8 mouse cellular contexts compared by ENCODE assay signal in the genomic region with DNA sequence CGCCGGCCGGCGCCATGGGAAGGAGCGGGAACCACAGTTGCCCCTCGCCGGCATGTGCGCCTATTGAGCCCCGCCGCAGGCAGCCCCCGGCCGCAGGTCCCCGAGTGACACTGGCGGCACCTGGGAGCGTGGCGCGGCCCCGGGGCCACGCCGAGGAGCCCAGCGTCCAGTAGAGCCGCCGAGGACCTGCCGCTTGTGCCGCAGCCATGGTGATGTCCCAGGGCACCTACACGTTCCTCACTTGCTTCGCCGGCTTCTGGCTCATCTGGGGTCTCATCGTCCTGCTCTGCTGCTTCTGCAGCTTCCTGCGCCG. TPM values are rescaled to one million over a fixed set of nuclear protein-coding genes. Genes with fewer than 3 reads are reported as not detected.
DNase-seq lines count a peak whose midpoint lies in the region; ATAC-seq and TF ChIP-seq lines count a peak whose summit lies in the region.

No protein-coding gene starts in this region.

- no peaks in the 10 kb centered on the region for H3K9me3 ChIP-seq in lung, embryonic 14.5 days (ENCODE audit: low read depth, low read length)
- H3K9me3 ChIP-seq in embryonic facial prominence, embryonic 13.5 days = no peaks in the 10 kb centered on the region
- no peaks in the 10 kb centered on the region for H3K9me3 ChIP-seq in intestine, embryonic 14.5 days (ENCODE audit: control insufficient read depth, low read length)
- H3K9me3 ChIP-seq in neural tube, embryonic 13.5 days = no peaks in the 10 kb centered on the region

- H3K4me3 ChIP-seq in lung, embryonic 14.5 days (ENCODE audit: low read depth, low read length) = peak overlapping the region; percentile 56
- H3K4me3 ChIP-seq in embryonic facial prominence, embryonic 13.5 days = peak overlapping the region; percentile 60
- H3K4me3 ChIP-seq in intestine, embryonic 14.5 days (ENCODE audit: low read depth, low read length) = peak overlapping the region; percentile 54
- H3K4me3 ChIP-seq in neural tube, embryonic 13.5 days = peak overlapping the region; percentile 49

- no peaks in the 10 kb centered on the region for H3K4me1 ChIP-seq in lung, embryonic 14.5 days (ENCODE audit: insufficient read depth)
- H3K4me1 ChIP-seq in embryonic facial prominence, embryonic 13.5 days = peaks cover 56% of the 10 kb centered on the region
- peaks cover 7% of the 10 kb centered on the region; the same call in 1 of the 2 replicates for H3K4me1 ChIP-seq in intestine, embryonic 14.5 days (replicated peaks; ENCODE audit: control insufficient read depth, insufficient read depth, low read length)
- peaks cover 86% of the 10 kb centered on the region for H3K4me1 ChIP-seq in neural tube, embryonic 13.5 days (replicated peaks)

- peak overlapping the region; percentile 96 for H3K4me2 ChIP-seq in lung, embryonic 14.5 days
- H3K4me2 ChIP-seq in embryonic facial prominence, embryonic 13.5 days = peak overlapping the region; percentile 100
- peak overlapping the region; percentile 100 for H3K4me2 ChIP-seq in intestine, embryonic 14.5 days (ENCODE audit: low read length)
- peak overlapping the region; percentile 93 for H3K4me2 ChIP-seq in neural tube, embryonic 13.5 days

- H3K9ac ChIP-seq in lung, embryonic 14.5 days = peak overlapping the region; percentile 63
- H3K9ac ChIP-seq in embryonic facial prominence, embryonic 13.5 days = peak overlapping the region; percentile 82
- H3K9ac ChIP-seq in intestine, embryonic 14.5 days (ENCODE audit: low read length) = peak overlapping the region; percentile 56
- H3K9ac ChIP-seq in neural tube, embryonic 13.5 days = peak overlapping the region; percentile 85

- ATAC-seq in lung, embryonic 14.5 days (ENCODE audit: insufficient read depth) = peak; percentile 22
- ATAC-seq in embryonic facial prominence, embryonic 13.5 days (ENCODE audit: insufficient number of reproducible peaks, insufficient read depth, low FRiP score, low TSS enrichment, low read depth) = 0 out of 2 replicates have a peak, but pooled peaks have one; percentile 0
- peak; percentile 29 for ATAC-seq in intestine, embryonic 14.5 days (replicated peaks; ENCODE audit: low FRiP score, low TSS enrichment, low read depth)
- ATAC-seq in neural tube, embryonic 13.5 days (ENCODE audit: low read depth) = peak; percentile 52

- no peak for DNase-seq in lung, embryonic 14.5 days
- DNase-seq in lung, postnatal 36 days = no peak
- DNase-seq in intestine, embryonic 14.5 days (ENCODE audit: low spot score) = peak; percentile 85
- DNase-seq in testis, postnatal 10 days (ENCODE audit: low spot score) = no peak
- DNase-seq in retina, embryonic 14.5 days (ENCODE audit: low spot score) = no peak
- DNase-seq in adrenal gland, postnatal 14 days = no peak

- H3K36me3 ChIP-seq in lung, embryonic 14.5 days (ENCODE audit: insufficient read depth) = peaks cover 34% of the 10 kb centered on the region
- H3K36me3 ChIP-seq in embryonic facial prominence, embryonic 13.5 days = peaks cover 31% of the 10 kb centered on the region
- H3K36me3 ChIP-seq in intestine, embryonic 14.5 days (ENCODE audit: control insufficient read depth, insufficient read depth, low read length) = peaks cover 26% of the 10 kb centered on the region
- peaks cover 38% of the 10 kb centered on the region for H3K36me3 ChIP-seq in neural tube, embryonic 13.5 days

- 0 out of 2 replicates have a peak, but pooled peaks cover 8% of the 10 kb centered on the region for H3K27me3 ChIP-seq in lung, embryonic 14.5 days (ENCODE audit: insufficient read depth, low read length)
- no peaks in the 10 kb centered on the region; the same call in 1 of the 2 replicates for H3K27me3 ChIP-seq in embryonic facial prominence, embryonic 13.5 days
- no peaks in the 10 kb centered on the region for H3K27me3 ChIP-seq in intestine, embryonic 14.5 days (replicated peaks; ENCODE audit: control insufficient read depth, insufficient read depth, low read length)
- H3K27me3 ChIP-seq in neural tube, embryonic 13.5 days = no peaks in the 10 kb centered on the region

- WGBS in lung, embryonic 14.5 days = 0% methylated on average over 31 of the region's 31 CpGs
- WGBS in embryonic facial prominence, embryonic 13.5 days = under 1% methylated on average over 30 of the region's 31 CpGs
- under 1% methylated on average over 31 of the region's 31 CpGs for WGBS in intestine, embryonic 14.5 days
- 0% methylated on average over 31 of the region's 31 CpGs for whole genome bisulfite sequencing in neural tube, embryonic 13.5 days

- TF ChIP-seq CTCF in lung, embryonic 14.5 days (IDR thresholded peaks at IDR 0.05; ENCODE audit: low read depth) = no peak

- peak overlapping the region; percentile 18; the same call in 1 of the 2 replicates for H3K27ac ChIP-seq in lung, embryonic 14.5 days (ENCODE audit: low read depth)
- peak overlapping the region; percentile 78 for H3K27ac ChIP-seq in embryonic facial prominence, embryonic 13.5 days
- peak overlapping the region; percentile 60 for H3K27ac ChIP-seq in intestine, embryonic 14.5 days (ENCODE audit: low read depth)
- H3K27ac ChIP-seq in neural tube, embryonic 13.5 days (replicated peaks) = peak overlapping the region; percentile 92

RNA-seq across cellular contexts. Expression of a gene that starts 7.7 kb away (rescaled TPM):
- polyA plus RNA-seq in lung, embryonic 14.5 days (2014; fragmentation: Nextera tagmentation; extraction: Ambion mirVana) = 0.46 and 0.53 TPM in 2 replicates
- polyA plus RNA-seq in embryonic facial prominence, embryonic 13.5 days (2015; fragmentation: Nextera tagmentation; extraction: Ambion mirVana) = 0.96 and 1.2 TPM in 2 replicates
- polyA plus RNA-seq in intestine, embryonic 14.5 days (2014; fragmentation: Nextera tagmentation; extraction: Ambion mirVana) = 0.55 and 0.70 TPM in 2 replicates
- polyA plus RNA-seq in neural tube, embryonic 13.5 days (2015; fragmentation: Nextera tagmentation; extraction: Ambion mirVana) = 2.5 and 3.1 TPM in 2 replicates
- total RNA-seq in adrenal gland, postnatal 14 days (2021) = 3.1 and 6.0 TPM in 2 replicates

RNA-seq across cellular contexts. Expression of a gene that starts 16.1 kb away (rescaled TPM):
- 135 and 153 TPM in 2 replicates for polyA plus RNA-seq in lung, embryonic 14.5 days (2014; fragmentation: Nextera tagmentation; extraction: Ambion mirVana)
- 275 and 276 TPM in 2 replicates for polyA plus RNA-seq in embryonic facial prominence, embryonic 13.5 days (2015; fragmentation: Nextera tagmentation; extraction: Ambion mirVana)
- polyA plus RNA-seq in intestine, embryonic 14.5 days (2014; fragmentation: Nextera tagmentation; extraction: Ambion mirVana) = 120 and 134 TPM in 2 replicates
- 574 and 615 TPM in 2 replicates for polyA plus RNA-seq in neural tube, embryonic 13.5 days (2015; fragmentation: Nextera tagmentation; extraction: Ambion mirVana)
- 24.0 and 24.9 TPM in 2 replicates for total RNA-seq in adrenal gland, postnatal 14 days (2021)

RNA-seq across cellular contexts. Expression of a gene that starts 26.9 kb away (rescaled TPM):
- polyA plus RNA-seq in lung, embryonic 14.5 days (2014; fragmentation: Nextera tagmentation; extraction: Ambion mirVana) = 64.3 and 71.0 TPM in 2 replicates
- polyA plus RNA-seq in embryonic facial prominence, embryonic 13.5 days (2015; fragmentation: Nextera tagmentation; extraction: Ambion mirVana) = 36.4 and 45.3 TPM in 2 replicates
- 43.4 and 55.1 TPM in 2 replicates for polyA plus RNA-seq in intestine, embryonic 14.5 days (2014; fragmentation: Nextera tagmentation; extraction: Ambion mirVana)
- polyA plus RNA-seq in neural tube, embryonic 13.5 days (2015; fragmentation: Nextera tagmentation; extraction: Ambion mirVana) = 35.7 and 38.5 TPM in 2 replicates
- total RNA-seq in adrenal gland, postnatal 14 days (2021) = 35.3 and 55.4 TPM in 2 replicates

RNA-seq across cellular contexts. Expression of a gene that starts 41.7 kb away (rescaled TPM):
- 185 and 199 TPM in 2 replicates for polyA plus RNA-seq in lung, embryonic 14.5 days (2014; fragmentation: Nextera tagmentation; extraction: Ambion mirVana)
- 105 and 119 TPM in 2 replicates for polyA plus RNA-seq in embryonic facial prominence, embryonic 13.5 days (2015; fragmentation: Nextera tagmentation; extraction: Ambion mirVana)
- polyA plus RNA-seq in intestine, embryonic 14.5 days (2014; fragmentation: Nextera tagmentation; extraction: Ambion mirVana) = 253 and 260 TPM in 2 replicates
- polyA plus RNA-seq in neural tube, embryonic 13.5 days (2015; fragmentation: Nextera tagmentation; extraction: Ambion mirVana) = 155 and 167 TPM in 2 replicates
- total RNA-seq in adrenal gland, postnatal 14 days (2021) = 23.8 and 26.7 TPM in 2 replicates

RNA-seq across cellular contexts. Expression of a gene that starts 45.2 kb away (rescaled TPM):
- not detected in 2 replicates for polyA plus RNA-seq in lung, embryonic 14.5 days (2014; fragmentation: Nextera tagmentation; extraction: Ambion mirVana)
- 0.24 and 1.6 TPM in 2 replicates for polyA plus RNA-seq in embryonic facial prominence, embryonic 13.5 days (2015; fragmentation: Nextera tagmentation; extraction: Ambion mirVana)
- 0.16 TPM in 1 of 2 replicates, not detected in the other for polyA plus RNA-seq in intestine, embryonic 14.5 days (2014; fragmentation: Nextera tagmentation; extraction: Ambion mirVana)
- 0.25 TPM in 1 of 2 replicates, not detected in the other for polyA plus RNA-seq in neural tube, embryonic 13.5 days (2015; fragmentation: Nextera tagmentation; extraction: Ambion mirVana)
- total RNA-seq in adrenal gland, postnatal 14 days (2021) = 4.3 and 60.0 TPM in 2 replicates

Comparison
In these comparisons a context has a peak if more than half of its experiments do, and no peak if none do; other contexts are left out.
1. ATAC-seq: peak in every context shown above with its lines; median percentile 52 in neural tube, embryonic 13.5 days; 29 in intestine, embryonic 14.5 days; 22 in lung, embryonic 14.5 days; 0 in embryonic facial prominence, embryonic 13.5 days.
2. H3K27ac ChIP-seq: peak in every context shown above with its lines; median percentile 92 in neural tube, embryonic 13.5 days; 78 in embryonic facial prominence, embryonic 13.5 days; 60 in intestine, embryonic 14.5 days; 18 in lung, embryonic 14.5 days.